Mouse (Mus musculus): ENCODE data around the gene Abca3. TPM values are rescaled to one million over a fixed set of nuclear protein-coding genes. Genes with fewer than 3 reads are reported as not detected.
"Not testable (repeated sequence)": the region's sequence is repeated elsewhere in the genome, so short reads cannot be mapped to it uniquely, and the experiment has no call there.

Abca3 gene
- polyA plus RNA-seq, 1 experiment from 2014 or later = 11.9 TPM

- Histone ChIP-seq H3K4me2 (no peak overlapping the region), H3K36me3 (peaks cover 56% of the 10 kb centered on the region), H3K4me3 (replicated peaks) (no peak overlapping the region), H3K27ac (no peak overlapping the region), H3K27me3 (replicated peaks) (no peaks in the 10 kb centered on the region), H3K9me3 (no peaks in the 10 kb centered on the region), H3K4me1 (peaks cover 10% of the 10 kb centered on the region; the same call in 1 of the 2 replicates), H3K9ac (no peak overlapping the region)
- no peak for ATAC-seq (ENCODE audit: insufficient read depth, low FRiP score, low read depth)
- WGBS = 89% methylated on average over 4 of the region's 4 CpGs
These were observed 71.4 kb downstream of the Abca3 start for GRCm38 (mm10) chr17:24423114-24423513.

DNA sequence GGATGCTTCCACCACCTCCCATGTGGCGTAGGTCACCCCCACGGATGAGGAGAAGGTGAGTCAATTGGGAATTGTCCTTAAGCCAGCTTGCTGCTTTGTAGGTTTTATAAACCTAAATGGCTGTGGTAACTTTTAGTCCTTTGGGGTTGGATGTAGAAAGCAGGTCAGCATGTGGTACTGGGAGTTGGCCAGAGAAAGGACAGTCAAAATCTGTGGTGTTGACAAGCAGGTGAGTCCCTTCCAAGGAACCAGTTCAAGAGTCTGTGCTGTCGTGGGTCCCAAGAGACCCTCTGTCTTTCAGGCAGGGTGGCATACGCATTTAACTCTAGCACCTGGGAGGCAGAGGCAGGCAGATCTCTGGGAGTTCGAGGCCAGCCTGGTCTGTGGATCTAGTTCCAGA lies 72.7 kb downstream of the Abca3 start:
- no peaks in the 10 kb centered on the region for H3K27me3 ChIP-seq (replicated peaks)
- no peak overlapping the region for H3K4me2 ChIP-seq
- no peak for ATAC-seq (ENCODE audit: insufficient read depth, low FRiP score, low read depth)
- peaks cover 44% of the 10 kb centered on the region for H3K36me3 ChIP-seq
- H3K4me3 ChIP-seq (replicated peaks) = no peak overlapping the region
- no peak overlapping the region for H3K27ac ChIP-seq
- H3K9ac ChIP-seq = no peak overlapping the region
- WGBS = 96% methylated on average over 5 of the region's 5 CpGs
- H3K9me3 ChIP-seq = no peaks in the 10 kb centered on the region
- peaks cover 12% of the 10 kb centered on the region for H3K4me1 ChIP-seq

DNA sequence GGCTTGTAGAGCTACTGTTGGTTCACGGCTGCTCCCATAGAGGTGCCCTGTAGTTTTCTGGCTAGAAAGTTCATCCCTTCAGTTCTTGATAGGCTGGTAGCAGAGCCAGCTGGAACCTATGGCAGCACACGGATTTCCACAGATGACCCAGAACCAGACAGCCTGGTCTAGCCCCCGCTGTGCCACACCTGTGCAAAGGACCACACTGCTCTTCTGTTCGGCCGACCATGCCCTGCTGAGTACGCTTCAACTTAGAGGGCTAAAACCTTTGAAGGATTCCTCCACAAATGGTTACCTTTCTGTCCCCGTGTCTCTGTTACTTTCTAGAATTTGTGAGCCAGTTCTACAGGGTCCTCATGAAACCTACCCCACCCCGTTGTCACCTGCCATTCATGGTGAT lies 73.6 kb downstream of the Abca3 start:
- Histone ChIP-seq H3K4me1 (peaks cover 12% of the 10 kb centered on the region), H3K36me3 (peaks cover 36% of the 10 kb centered on the region)
- ATAC-seq (ENCODE audit: insufficient read depth, low FRiP score, low read depth); H3K27ac ChIP-seq; H3K4me3 ChIP-seq (replicated peaks); H3K9me3 ChIP-seq; H3K4me2 ChIP-seq; H3K27me3 ChIP-seq (replicated peaks); H3K9ac ChIP-seq: not testable (repeated sequence)
- WGBS = 90% methylated on average over 6 of the region's 8 CpGs

- Histone ChIP-seq H3K4me3 (replicated peaks) (peak overlapping the region; percentile 86; the same call in 1 of the 2 replicates), H3K27me3 (replicated peaks) (no peaks in the 10 kb centered on the region), H3K4me1 (peaks cover 12% of the 10 kb centered on the region), H3K4me2 (no peak overlapping the region), H3K27ac (peak overlapping the region; percentile 95), H3K9me3 (no peaks in the 10 kb centered on the region), H3K9ac (no peak overlapping the region), H3K36me3 (peaks cover 32% of the 10 kb centered on the region)
- WGBS = 89% methylated on average over 7 of the region's 7 CpGs
- no peak for ATAC-seq (ENCODE audit: insufficient read depth, low FRiP score, low read depth)
These were observed 74.2 kb downstream of the Abca3 start for GRCm38 (mm10) chr17:24425905-24426304.

GRCm38 (mm10) chr17:24426471-24427169 lies 74.9 kb downstream of the Abca3 start, which contains the start of gene Eci1:
Gene Eci1 (plus strand): TSS chr17:24426641.
- under 1% methylated on average over 47 of the region's 48 CpGs for WGBS

DNA sequence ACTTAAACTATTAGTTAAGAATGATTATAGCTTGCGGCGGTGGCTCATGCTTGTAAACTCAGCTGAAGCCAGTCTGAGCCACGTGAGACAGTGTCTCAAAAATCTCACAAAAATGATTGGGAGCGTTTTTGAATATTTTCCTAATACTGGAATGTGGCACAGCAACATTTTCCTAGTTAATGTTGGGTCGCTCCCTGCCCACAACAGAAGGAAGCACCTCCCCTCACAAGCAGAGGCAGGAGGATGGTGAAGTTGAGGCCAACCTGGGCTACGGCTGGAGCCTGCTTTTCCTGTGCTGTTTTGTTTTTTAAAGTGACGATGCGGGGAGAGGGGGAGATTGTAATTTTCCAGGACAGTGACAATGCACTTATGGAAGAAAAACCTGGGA lies 75.4 kb downstream of the Abca3 start:
- H3K27ac ChIP-seq = peak overlapping the region; percentile 95
- peaks cover 21% of the 10 kb centered on the region for H3K36me3 ChIP-seq
- H3K9me3 ChIP-seq = no peaks in the 10 kb centered on the region
- H3K4me1 ChIP-seq = peaks cover 12% of the 10 kb centered on the region
- peak overlapping the region; percentile 86 for H3K4me3 ChIP-seq (replicated peaks)
- peak overlapping the region; percentile 62 for H3K4me2 ChIP-seq
- H3K9ac ChIP-seq = peak overlapping the region; percentile 94
- no peak for ATAC-seq (ENCODE audit: insufficient read depth, low FRiP score, low read depth)
- 5% methylated on average over 8 of the region's 8 CpGs for WGBS
- H3K27me3 ChIP-seq (replicated peaks) = no peaks in the 10 kb centered on the region

More at GRCm38 (mm10) chr17:24426471-24427169, 74.9 kb downstream of the Abca3 start, which contains the start of gene Eci1:
- Histone ChIP-seq H3K4me3 (replicated peaks) (peak within 1 kb of the TSS; percentile 86), H3K27me3 (replicated peaks) (no peaks in the 10 kb centered on the region), H3K9me3 (no peaks in the 10 kb centered on the region), H3K36me3 (peaks cover 27% of the 10 kb centered on the region), H3K9ac (peak within 1 kb of the TSS; percentile 94), H3K4me2 (peak within 1 kb of the TSS; percentile 62), H3K4me1 (peaks cover 12% of the 10 kb centered on the region), H3K27ac (peak within 1 kb of the TSS; percentile 95)
- ATAC-seq (ENCODE audit: insufficient read depth, low FRiP score, low read depth) = peak; percentile 98

DNA sequence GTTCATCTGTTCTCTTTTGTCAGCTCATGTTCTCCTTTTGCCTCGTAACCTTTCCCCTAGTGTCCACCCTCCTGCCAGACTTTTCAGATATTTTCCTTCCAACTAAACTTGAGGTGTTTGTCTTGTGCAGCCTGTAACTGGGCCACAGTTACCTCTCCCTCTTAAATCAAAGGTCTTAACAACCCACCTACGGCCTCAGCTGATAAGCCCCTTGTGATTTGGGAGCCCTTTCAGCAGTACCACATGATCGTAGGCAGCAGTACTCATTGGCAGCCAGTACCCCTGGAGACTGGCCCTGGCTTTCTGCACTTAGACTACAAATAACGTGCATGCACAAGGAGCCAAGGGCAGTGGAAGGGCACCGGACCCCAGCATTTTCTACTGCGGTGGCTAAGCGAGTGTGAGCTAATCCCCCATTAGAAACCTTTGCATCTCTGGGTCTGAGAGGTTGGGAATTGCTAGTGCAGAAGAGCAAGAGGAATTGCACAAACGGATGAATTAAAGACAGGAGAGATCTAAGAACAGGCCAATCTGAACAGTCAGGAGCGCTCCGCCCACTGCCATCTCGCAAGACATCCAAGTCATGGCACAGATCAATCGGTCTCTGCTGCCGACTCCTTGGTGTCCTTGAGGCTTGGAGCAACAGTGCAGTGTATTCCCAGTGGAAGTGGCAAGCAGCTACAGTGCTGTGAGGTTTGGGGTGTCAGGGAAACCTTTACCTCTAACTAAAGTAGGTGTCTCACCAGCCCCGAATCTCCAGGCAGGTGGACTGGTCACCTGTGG lies 77.6 kb downstream of the Abca3 start:
- ATAC-seq (ENCODE audit: insufficient read depth, low FRiP score, low read depth) = peak; percentile 20; the same call in 1 of the 2 replicates
- no peak overlapping the region for H3K4me3 ChIP-seq (replicated peaks)
- H3K36me3 ChIP-seq = peaks cover 9% of the 10 kb centered on the region
- peak overlapping the region; percentile 48; the same call in 1 of the 2 replicates for H3K27ac ChIP-seq
- no peak overlapping the region for H3K9ac ChIP-seq
- no peaks in the 10 kb centered on the region for H3K9me3 ChIP-seq
- no peaks in the 10 kb centered on the region for H3K27me3 ChIP-seq (replicated peaks)
- peak overlapping the region; percentile 16; the same call in 1 of the 2 replicates for H3K4me2 ChIP-seq
- H3K4me1 ChIP-seq = peaks cover 12% of the 10 kb centered on the region
- WGBS = 76% methylated on average over 14 of the region's 14 CpGs

DNA sequence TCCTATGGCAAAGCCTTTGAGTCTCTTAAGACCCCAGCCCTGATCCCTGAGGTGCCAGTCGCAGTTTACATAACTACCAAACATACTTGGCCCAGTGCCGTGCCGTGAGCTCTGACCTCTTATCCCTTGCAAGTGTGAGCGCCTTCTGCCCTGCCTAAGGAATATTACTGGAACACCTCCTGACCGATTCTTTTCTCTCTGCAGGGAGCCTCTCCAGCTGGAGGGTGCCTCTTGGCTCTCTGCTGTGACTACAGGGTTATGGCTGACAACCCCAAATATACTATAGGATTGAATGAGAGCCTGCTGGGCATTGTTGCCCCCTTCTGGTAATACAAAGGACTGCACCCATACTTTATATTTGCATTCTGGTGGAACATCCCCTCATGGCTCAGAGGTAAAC lies 85.3 kb downstream of the Abca3 start:
- Histone ChIP-seq H3K4me3 (replicated peaks) (no peak overlapping the region), H3K4me2 (no peak overlapping the region), H3K4me1 (no peaks in the 10 kb centered on the region), H3K9me3 (no peaks in the 10 kb centered on the region), H3K27ac (no peak overlapping the region), H3K36me3 (peaks cover 36% of the 10 kb centered on the region), H3K9ac (no peak overlapping the region), H3K27me3 (replicated peaks) (no peaks in the 10 kb centered on the region)
- no peak for ATAC-seq (ENCODE audit: insufficient read depth, low FRiP score, low read depth)
- WGBS = 68% methylated on average over 5 of the region's 5 CpGs

DNA sequence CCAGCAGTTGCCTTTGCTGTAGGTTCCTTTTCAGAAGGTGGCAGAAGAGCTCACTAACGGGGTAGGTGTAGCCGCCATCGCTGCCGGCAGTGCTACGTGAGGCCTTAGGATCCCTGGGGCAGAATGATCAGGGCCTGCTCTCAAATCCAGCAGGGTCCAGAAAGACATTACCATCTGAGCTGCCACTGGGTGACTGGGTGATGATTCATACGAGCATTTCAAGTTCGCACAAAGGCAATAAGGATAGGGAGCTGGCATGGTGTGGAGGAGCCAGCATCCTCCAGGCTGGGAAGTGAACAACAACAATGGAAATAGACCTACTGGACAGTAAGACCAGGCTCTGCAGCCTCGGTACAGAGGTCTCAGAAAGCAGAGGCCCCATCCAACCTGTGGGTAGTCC lies 88.6 kb downstream of the Abca3 start:
- no peaks in the 10 kb centered on the region for H3K27me3 ChIP-seq (replicated peaks)
- peaks cover 55% of the 10 kb centered on the region for H3K36me3 ChIP-seq
- 87% methylated on average over 8 of the region's 8 CpGs for WGBS
- H3K4me1 ChIP-seq = no peaks in the 10 kb centered on the region
- H3K27ac ChIP-seq = no peak overlapping the region
- no peak overlapping the region for H3K4me2 ChIP-seq
- no peak overlapping the region for H3K4me3 ChIP-seq (replicated peaks)
- no peaks in the 10 kb centered on the region for H3K9me3 ChIP-seq
- no peak overlapping the region for H3K9ac ChIP-seq
- ATAC-seq (ENCODE audit: insufficient read depth, low FRiP score, low read depth) = no peak

DNA sequence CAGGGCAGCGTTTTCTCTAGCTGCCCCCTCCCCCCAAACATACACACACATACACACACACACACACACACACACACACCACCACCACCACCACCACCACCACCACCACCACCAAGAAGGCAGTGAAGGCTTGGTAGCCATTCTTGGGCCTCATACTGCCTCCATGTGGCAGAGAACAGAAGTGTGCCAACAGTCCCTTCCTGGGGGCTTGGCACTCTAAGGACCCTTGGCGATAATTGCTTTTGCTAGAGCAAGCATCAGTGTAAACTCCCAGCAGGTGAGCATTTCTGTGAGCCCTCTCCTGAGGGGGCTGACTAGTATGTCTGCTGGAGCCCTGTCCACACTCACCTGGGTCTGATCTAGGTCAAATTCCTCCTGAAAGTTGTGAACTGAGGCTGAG lies 89.4 kb downstream of the Abca3 start:
- H3K4me3 ChIP-seq (replicated peaks) = no peak overlapping the region
- ATAC-seq (ENCODE audit: insufficient read depth, low FRiP score, low read depth) = no peak
- no peak overlapping the region for H3K4me2 ChIP-seq
- 53% methylated on average over 2 of the region's 2 CpGs for WGBS
- peaks cover 58% of the 10 kb centered on the region for H3K36me3 ChIP-seq
- H3K9ac ChIP-seq = no peak overlapping the region
- no peaks in the 10 kb centered on the region for H3K4me1 ChIP-seq
- no peak overlapping the region for H3K27ac ChIP-seq
- no peaks in the 10 kb centered on the region for H3K9me3 ChIP-seq
- H3K27me3 ChIP-seq (replicated peaks) = no peaks in the 10 kb centered on the region

DNA sequence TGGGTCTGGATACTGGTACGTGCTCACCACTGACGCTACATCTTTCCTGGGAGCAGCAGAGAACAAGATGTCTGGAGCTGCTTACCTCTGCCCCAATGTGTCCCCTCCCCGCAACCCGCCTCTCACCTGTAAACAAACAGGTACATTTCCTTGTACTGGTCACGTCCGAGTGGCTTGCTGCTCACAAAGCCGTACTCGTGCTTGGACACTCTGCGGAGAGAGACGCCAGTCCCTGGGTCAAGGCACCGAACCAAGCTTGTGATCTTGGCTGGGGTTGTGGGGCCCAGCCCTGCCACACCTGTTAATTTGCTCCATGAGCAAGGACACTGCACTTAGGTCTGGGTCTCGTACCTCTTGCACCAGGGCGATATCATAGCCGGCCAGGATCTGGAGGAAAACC lies 90.4 kb downstream of the Abca3 start:
- H3K9me3 ChIP-seq = no peaks in the 10 kb centered on the region
- H3K4me1 ChIP-seq = no peaks in the 10 kb centered on the region
- no peak overlapping the region for H3K4me3 ChIP-seq (replicated peaks)
- no peak overlapping the region for H3K9ac ChIP-seq
- H3K36me3 ChIP-seq = peaks cover 65% of the 10 kb centered on the region
- H3K4me2 ChIP-seq = no peak overlapping the region
- no peak for ATAC-seq (ENCODE audit: insufficient read depth, low FRiP score, low read depth)
- H3K27me3 ChIP-seq (replicated peaks) = no peaks in the 10 kb centered on the region
- H3K27ac ChIP-seq = no peak overlapping the region; the same call in 1 of the 2 replicates
- 90% methylated on average over 14 of the region's 14 CpGs for WGBS

GRCm38 (mm10) chr17:24442632-24443155 lies 90.9 kb downstream of the Abca3 start, which contains the start of gene Dnase1l2:
Gene Dnase1l2 (minus strand): TSS chr17:24443105.
- ATAC-seq (ENCODE audit: insufficient read depth, low FRiP score, low read depth) = no peak
- 75% methylated on average over 7 of the region's 7 CpGs for WGBS
- H3K27ac ChIP-seq = no peak within 1 kb of the TSS; the same call in 1 of the 2 replicates
- no peak within 1 kb of the TSS for H3K9ac ChIP-seq
- H3K4me2 ChIP-seq = no peak within 1 kb of the TSS
- peaks cover 60% of the 10 kb centered on the region for H3K36me3 ChIP-seq
- H3K4me1 ChIP-seq = no peaks in the 10 kb centered on the region
- no peaks in the 10 kb centered on the region for H3K9me3 ChIP-seq
- no peak within 1 kb of the TSS for H3K4me3 ChIP-seq (replicated peaks)
- H3K27me3 ChIP-seq (replicated peaks) = no peaks in the 10 kb centered on the region
